Mouse (Mus musculus): ENCODE data around the gene Gipr. TPM values are rescaled to one million over a fixed set of nuclear protein-coding genes. Genes with fewer than 3 reads are reported as not detected.

Gene Gipr
- polyA plus RNA-seq, 1 experiment from 2014 or later, result 1.2 TPM

GRCm38 (mm10) chr7:19119631-19120429, 46.1 kb downstream of the Gipr start, which contains the start of gene Fbxo46:
Gene Fbxo46 (plus strand): TSS chr7:19119859.
- peak within 1 kb of the TSS; percentile 71 for H3K27ac ChIP-seq (replicated peaks)
- H3K4me3 ChIP-seq (replicated peaks), result peak within 1 kb of the TSS; percentile 59
- H3K27me3 ChIP-seq (replicated peaks), result no peaks in the 10 kb centered on the region
- ATAC-seq (ENCODE audit: low FRiP score), result peak; percentile 90
- peak within 1 kb of the TSS; percentile 83 for H3K4me2 ChIP-seq
- 2% methylated on average over 34 of the region's 34 CpGs for WGBS
- no peaks in the 10 kb centered on the region for H3K36me3 ChIP-seq
- peak within 1 kb of the TSS; percentile 79 for H3K9ac ChIP-seq (replicated peaks)
- peaks cover 34% of the 10 kb centered on the region for H3K4me1 ChIP-seq
- H3K9me3 ChIP-seq (replicated peaks), result no peaks in the 10 kb centered on the region

- no peak overlapping the region for H3K9ac ChIP-seq (replicated peaks)
- peak overlapping the region; percentile 35; the same call in 1 of the 2 replicates for H3K27ac ChIP-seq (replicated peaks)
- peak overlapping the region; percentile 59; the same call in 1 of the 2 replicates for H3K4me3 ChIP-seq (replicated peaks)
- no peaks in the 10 kb centered on the region for H3K9me3 ChIP-seq (replicated peaks)
- peaks cover 34% of the 10 kb centered on the region for H3K4me1 ChIP-seq
- H3K4me2 ChIP-seq, result peak overlapping the region; percentile 83
- no peaks in the 10 kb centered on the region for H3K36me3 ChIP-seq
- H3K27me3 ChIP-seq (replicated peaks), result no peaks in the 10 kb centered on the region
- WGBS, result 93% methylated on average over 8 of the region's 8 CpGs
- ATAC-seq (ENCODE audit: low FRiP score), result peak; percentile 9
Measured at GRCm38 (mm10) chr7:19119083-19119482, 46.8 kb downstream of the Gipr start.

GRCm38 (mm10) chr7:19118028-19118771, 47.7 kb downstream of the Gipr start, which contains the start of gene Gm4969:
Gene Gm4969 (minus strand): TSS chr7:19118368.
- H3K4me3 ChIP-seq (replicated peaks), result peak within 1 kb of the TSS; percentile 59
- 18% methylated on average over 64 of the region's 64 CpGs for WGBS
- peak within 1 kb of the TSS; percentile 83 for H3K4me2 ChIP-seq
- peak within 1 kb of the TSS; percentile 63 for H3K27ac ChIP-seq (replicated peaks)
- no peaks in the 10 kb centered on the region for H3K36me3 ChIP-seq
- ATAC-seq (ENCODE audit: low FRiP score), result peak; percentile 79
- H3K9me3 ChIP-seq (replicated peaks), result no peaks in the 10 kb centered on the region
- peak within 1 kb of the TSS; percentile 44 for H3K9ac ChIP-seq (replicated peaks)
- peaks cover 34% of the 10 kb centered on the region for H3K4me1 ChIP-seq
- H3K27me3 ChIP-seq (replicated peaks), result no peaks in the 10 kb centered on the region

DNA sequence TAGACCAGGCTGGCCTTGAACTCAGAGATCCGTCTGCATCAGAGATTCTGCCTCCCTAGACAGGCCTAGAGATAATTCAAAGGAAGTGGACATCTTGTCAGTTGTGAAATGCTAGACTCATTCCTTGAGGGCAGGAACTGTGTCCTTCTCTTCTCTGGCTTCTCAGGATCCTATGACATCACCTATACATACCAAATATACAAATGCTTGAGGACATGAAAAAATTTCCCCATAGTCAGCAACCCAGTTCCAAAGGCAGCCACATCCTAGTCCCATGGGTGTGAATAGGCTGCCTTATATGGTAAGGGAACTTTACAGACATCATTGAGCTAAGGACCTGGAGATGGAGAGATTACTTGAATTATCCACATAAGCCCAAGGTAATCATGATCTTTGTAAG, 56.4 kb downstream of the Gipr start:
- ATAC-seq (ENCODE audit: low FRiP score), result no peak
- Histone ChIP-seq H3K27ac (replicated peaks) (no peak overlapping the region), H3K4me3 (replicated peaks) (no peak overlapping the region), H3K36me3 (no peaks in the 10 kb centered on the region; the same call in 1 of the 2 replicates), H3K9me3 (replicated peaks) (no peaks in the 10 kb centered on the region), H3K4me1 (no peaks in the 10 kb centered on the region), H3K4me2 (no peak overlapping the region), H3K9ac (replicated peaks) (no peak overlapping the region), H3K27me3 (replicated peaks) (0 out of 2 replicates have a peak, but pooled peaks cover 5% of the 10 kb centered on the region)
- WGBS, result 97% methylated on average over 1 of the region's 1 CpGs

DNA sequence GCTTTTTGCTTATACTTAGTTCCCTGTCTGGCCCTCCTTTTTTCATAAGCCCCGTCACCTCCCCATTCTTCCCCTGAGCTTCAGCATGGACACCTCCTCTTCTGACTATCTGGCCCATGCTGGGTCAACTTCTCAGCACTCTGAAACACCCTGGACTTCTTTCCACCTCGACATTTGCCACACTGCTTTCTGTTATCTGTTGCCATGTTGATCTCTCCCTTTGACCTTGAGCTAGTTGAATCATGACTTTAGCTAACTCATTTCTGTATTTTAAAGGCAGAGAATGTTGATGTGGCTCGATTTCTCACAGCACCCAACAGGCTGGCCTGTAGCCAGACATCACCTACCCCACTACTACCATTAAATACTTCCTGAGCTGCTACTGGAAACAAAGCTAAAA, 58.5 kb downstream of the Gipr start:
- no peak for ATAC-seq (ENCODE audit: low FRiP score)
- WGBS, result 71% methylated on average over 3 of the region's 3 CpGs
- H3K4me2 ChIP-seq, result no peak overlapping the region
- H3K9me3 ChIP-seq (replicated peaks), result no peaks in the 10 kb centered on the region
- H3K9ac ChIP-seq (replicated peaks), result no peak overlapping the region
- H3K27me3 ChIP-seq (replicated peaks), result 0 out of 2 replicates have a peak, but pooled peaks cover under 1% of the 10 kb centered on the region
- H3K36me3 ChIP-seq, result peaks cover 7% of the 10 kb centered on the region
- H3K4me1 ChIP-seq, result no peaks in the 10 kb centered on the region
- H3K4me3 ChIP-seq (replicated peaks), result no peak overlapping the region
- no peak overlapping the region for H3K27ac ChIP-seq (replicated peaks)

MicroRNA genes within 50 kb of the gene (microRNA counts, 519-probe panel; counts per million panel counts)
- microRNA mmu-miR-330, result 1,342 counts per million, percentile 11 among the panel's probes with 10 or more counts

Small RNA genes within 50 kb of the gene (microRNA-seq; reads per million reads assigned to microRNA genes)
- gene Mir330, result 340 reads per million, percentile 69 among the genes with 10 or more reads in this experiment

Other genes with a start within 250 kb of the Gipr start
- 9.4 and 10.6 TPM in 2 replicates for gene Nova2, start 240.2 kb downstream of the Gipr start, polyA plus RNA-seq (2015; fragmentation: Nextera tagmentation; extraction: Ambion mirVana)
- gene Nanos2, start 178.7 kb downstream of the Gipr start, polyA plus RNA-seq (2015; fragmentation: Nextera tagmentation; extraction: Ambion mirVana), result 0.84 and 0.93 TPM in 2 replicates
- 7.6 and 8.0 TPM in 2 replicates for gene Mypop, start 174.9 kb downstream of the Gipr start, polyA plus RNA-seq (2015; fragmentation: Nextera tagmentation; extraction: Ambion mirVana)
- 28.4 and 28.6 TPM in 2 replicates for gene Irf2bp1, start 162.1 kb downstream of the Gipr start, polyA plus RNA-seq (2015; fragmentation: Nextera tagmentation; extraction: Ambion mirVana)
- gene Foxa3, start 142.6 kb downstream of the Gipr start, polyA plus RNA-seq (2015; fragmentation: Nextera tagmentation; extraction: Ambion mirVana), result 0.31 and 1.3 TPM in 2 replicates
- gene Sympk, start 141.8 kb downstream of the Gipr start, polyA plus RNA-seq (2015; fragmentation: Nextera tagmentation; extraction: Ambion mirVana), result 26.4 and 28.3 TPM in 2 replicates
- 0.24 TPM in 1 of 2 replicates, not detected in the other for gene Rsph6a, start 111.4 kb downstream of the Gipr start, polyA plus RNA-seq (2015; fragmentation: Nextera tagmentation; extraction: Ambion mirVana)
- 30.3 and 35.8 TPM in 2 replicates for gene Dmwd, start 89.9 kb downstream of the Gipr start, polyA plus RNA-seq (2015; fragmentation: Nextera tagmentation; extraction: Ambion mirVana)
- gene Dmpk, start 82.3 kb downstream of the Gipr start, polyA plus RNA-seq (2015; fragmentation: Nextera tagmentation; extraction: Ambion mirVana), result 10.0 and 14.9 TPM in 2 replicates
- gene Six5, start 71.5 kb downstream of the Gipr start, polyA plus RNA-seq (2015; fragmentation: Nextera tagmentation; extraction: Ambion mirVana), result 1.8 and 3.1 TPM in 2 replicates
- 7.5 and 8.2 TPM in 2 replicates for gene Gm4969, start 47.8 kb downstream of the Gipr start, polyA plus RNA-seq (2015; fragmentation: Nextera tagmentation; extraction: Ambion mirVana)
- 15.5 and 17.0 TPM in 2 replicates for gene Fbxo46, start 46.3 kb downstream of the Gipr start, polyA plus RNA-seq (2015; fragmentation: Nextera tagmentation; extraction: Ambion mirVana)
- gene Qpctl, start 16.8 kb downstream of the Gipr start, polyA plus RNA-seq (2015; fragmentation: Nextera tagmentation; extraction: Ambion mirVana), result 21.7 and 24.5 TPM in 2 replicates
- 122 and 124 TPM in 2 replicates for gene Snrpd2, start 16.4 kb downstream of the Gipr start, polyA plus RNA-seq (2015; fragmentation: Nextera tagmentation; extraction: Ambion mirVana)
- gene Eml2, start 10.3 kb upstream of the Gipr start, polyA plus RNA-seq (2015; fragmentation: Nextera tagmentation; extraction: Ambion mirVana), result 11.6 and 13.3 TPM in 2 replicates
- gene Gpr4, start 46.4 kb upstream of the Gipr start, polyA plus RNA-seq (2015; fragmentation: Nextera tagmentation; extraction: Ambion mirVana), result 3.1 and 3.3 TPM in 2 replicates
- gene Opa3, start 62.2 kb upstream of the Gipr start, polyA plus RNA-seq (2015; fragmentation: Nextera tagmentation; extraction: Ambion mirVana), result 37.8 and 37.9 TPM in 2 replicates
- gene Vasp, start 105.7 kb upstream of the Gipr start, polyA plus RNA-seq (2015; fragmentation: Nextera tagmentation; extraction: Ambion mirVana), result 40.9 and 55.5 TPM in 2 replicates
- 1.3 TPM in 2 replicates for gene Ppm1n, start 113.9 kb upstream of the Gipr start, polyA plus RNA-seq (2015; fragmentation: Nextera tagmentation; extraction: Ambion mirVana)
- 105 and 121 TPM in 2 replicates for gene Rtn2, start 116.5 kb upstream of the Gipr start, polyA plus RNA-seq (2015; fragmentation: Nextera tagmentation; extraction: Ambion mirVana)
- gene Fosb, start 143.9 kb upstream of the Gipr start, polyA plus RNA-seq (2015; fragmentation: Nextera tagmentation; extraction: Ambion mirVana), result 0.09 and 0.18 TPM in 2 replicates
- gene Ercc1, start 178.7 kb upstream of the Gipr start, polyA plus RNA-seq (2015; fragmentation: Nextera tagmentation; extraction: Ambion mirVana), result 78.5 and 93.5 TPM in 2 replicates
- gene Cd3eap, start 193.4 kb upstream of the Gipr start, polyA plus RNA-seq (2015; fragmentation: Nextera tagmentation; extraction: Ambion mirVana), result 22.2 and 23.0 TPM in 2 replicates
- 1.9 and 2.1 TPM in 2 replicates for gene Ppp1r13l, start 193.6 kb upstream of the Gipr start, polyA plus RNA-seq (2015; fragmentation: Nextera tagmentation; extraction: Ambion mirVana)
- 21.6 and 22.2 TPM in 2 replicates for gene Ercc2, start 215.9 kb upstream of the Gipr start, polyA plus RNA-seq (2015; fragmentation: Nextera tagmentation; extraction: Ambion mirVana)
- gene Klc3, start 238.0 kb upstream of the Gipr start, polyA plus RNA-seq (2015; fragmentation: Nextera tagmentation; extraction: Ambion mirVana), result 1.2 and 4.0 TPM in 2 replicates
- 16.6 and 38.6 TPM in 2 replicates for gene Ckm, start 238.6 kb upstream of the Gipr start, polyA plus RNA-seq (2015; fragmentation: Nextera tagmentation; extraction: Ambion mirVana)